Mouse (Mus musculus): ENCODE measurements at regions not wholly inside any gene's neighbourhood (a gene's known extent, or its start where the extent isn't known, plus 50 kb on each side); places are given as distances from the start of the nearest gene placed in this dataset.

DNA sequence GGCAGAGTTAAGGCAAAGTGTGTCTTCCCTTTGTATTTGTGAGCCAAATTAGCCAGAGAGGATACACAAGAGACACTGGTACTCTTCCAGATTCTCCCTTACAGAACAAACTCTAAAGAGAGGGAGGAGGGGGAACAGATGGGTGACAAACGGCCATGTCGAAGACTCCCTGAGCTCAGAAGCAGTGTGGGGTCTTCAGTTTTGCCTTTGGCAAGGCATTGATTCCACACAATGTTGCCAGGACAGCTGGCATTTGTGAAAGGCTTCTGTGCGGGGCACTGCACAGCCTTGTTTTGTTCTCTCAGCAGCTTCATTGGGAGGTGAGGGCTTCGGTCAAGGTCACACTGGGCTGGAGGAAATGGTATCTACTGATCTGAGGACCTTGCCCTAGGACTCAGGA, 253.9 kb downstream of the Sipa1l2 start:
- no peaks in the 10 kb centered on the region for H3K27me3 ChIP-seq (ENCODE audit: insufficient read depth, low read length)
- no peak for TF ChIP-seq POLR2AphosphoS5 (IDR thresholded peaks at IDR 0.05; ENCODE audit: insufficient replicate concordance, low read depth, low read length)
- TF ChIP-seq CTCF (IDR thresholded peaks at IDR 0.05; ENCODE audit: low read depth, low read length): no peak
- TF ChIP-seq GATA2 (IDR thresholded peaks at IDR 0.05; ENCODE audit: borderline replicate concordance, low read depth, low read length): no peak
- no peak for DNase-seq (ENCODE audit: low spot score)
- peaks cover 69% of the 10 kb centered on the region for H3K9me3 ChIP-seq (replicated peaks)
- ATAC-seq (ENCODE audit: extremely low read depth, insufficient number of reproducible peaks, low FRiP score, poor library complexity, severe bottlenecking): no peak
- H3K36me3 ChIP-seq (replicated peaks): no peaks in the 10 kb centered on the region
- H3K4me3 ChIP-seq (ENCODE audit: low read depth, low read length): no peak overlapping the region
- H3K4me1 ChIP-seq (ENCODE audit: insufficient read depth, low read depth, low read length): no peaks in the 10 kb centered on the region

- ATAC-seq (ENCODE audit: extremely low read depth, insufficient number of reproducible peaks, low FRiP score, poor library complexity, severe bottlenecking): no peak
- H3K4me3 ChIP-seq (ENCODE audit: low read depth, low read length): no peak overlapping the region
- peaks cover 69% of the 10 kb centered on the region for H3K9me3 ChIP-seq (replicated peaks)
- TF ChIP-seq GATA2 (IDR thresholded peaks at IDR 0.05; ENCODE audit: borderline replicate concordance, low read depth, low read length): no peak
- TF ChIP-seq CTCF (IDR thresholded peaks at IDR 0.05; ENCODE audit: low read depth, low read length): no peak
- TF ChIP-seq GATA1 (IDR thresholded peaks at IDR 0.05; ENCODE audit: borderline replicate concordance, low read length): no peak
- TF ChIP-seq TAL1 (conservative IDR thresholded peaks at IDR 0.05; ENCODE audit: low read depth, low read length): no peak
- no peak for TF ChIP-seq POLR2AphosphoS5 (IDR thresholded peaks at IDR 0.05; ENCODE audit: insufficient replicate concordance, low read depth, low read length)
- DNase-seq (ENCODE audit: low spot score): no peak
- H3K4me1 ChIP-seq (ENCODE audit: insufficient read depth, low read depth, low read length): no peaks in the 10 kb centered on the region
- no peaks in the 10 kb centered on the region for H3K27me3 ChIP-seq (ENCODE audit: insufficient read depth, low read length)
- H3K36me3 ChIP-seq (replicated peaks): no peaks in the 10 kb centered on the region
Observed at GRCm38 (mm10) chr8:125314996-125315395, 254.6 kb downstream of the Sipa1l2 start.

GRCm38 (mm10) chr8:125314221-125314984, 255.2 kb downstream of the Sipa1l2 start:
- TF ChIP-seq GATA1 (IDR thresholded peaks at IDR 0.05; ENCODE audit: borderline replicate concordance, low read length) (no peak), TAL1 (conservative IDR thresholded peaks at IDR 0.05; ENCODE audit: low read depth, low read length) (no peak), CTCF (IDR thresholded peaks at IDR 0.05; ENCODE audit: low read depth, low read length) (no peak), GATA2 (IDR thresholded peaks at IDR 0.05; ENCODE audit: borderline replicate concordance, low read depth, low read length) (no peak)
- DNase-seq (ENCODE audit: low spot score) (no peak), ATAC-seq (ENCODE audit: extremely low read depth, insufficient number of reproducible peaks, low FRiP score, poor library complexity, severe bottlenecking) (no peak)
- H3K27me3 ChIP-seq (ENCODE audit: insufficient read depth, low read length): no peaks in the 10 kb centered on the region
- H3K36me3 ChIP-seq (replicated peaks): no peaks in the 10 kb centered on the region
- H3K4me1 ChIP-seq (ENCODE audit: insufficient read depth, low read depth, low read length): no peaks in the 10 kb centered on the region
- H3K4me3 ChIP-seq (ENCODE audit: low read depth, low read length): no peak overlapping the region
- peaks cover 66% of the 10 kb centered on the region for H3K9me3 ChIP-seq (replicated peaks)

- peaks cover 70% of the 10 kb centered on the region for H3K9me3 ChIP-seq (replicated peaks)
- no peak for ATAC-seq (ENCODE audit: extremely low read depth, insufficient number of reproducible peaks, low FRiP score, poor library complexity, severe bottlenecking)
- no peaks in the 10 kb centered on the region for H3K27me3 ChIP-seq (ENCODE audit: insufficient read depth, low read length)
- H3K4me1 ChIP-seq (ENCODE audit: insufficient read depth, low read depth, low read length): no peaks in the 10 kb centered on the region
- H3K4me3 ChIP-seq (ENCODE audit: low read depth, low read length): no peak overlapping the region
- H3K36me3 ChIP-seq (replicated peaks): no peaks in the 10 kb centered on the region
- no peak for DNase-seq (ENCODE audit: low spot score)
- TF ChIP-seq TAL1 (conservative IDR thresholded peaks at IDR 0.05; ENCODE audit: low read depth, low read length) (no peak), CTCF (IDR thresholded peaks at IDR 0.05; ENCODE audit: low read depth, low read length) (no peak), GATA1 (IDR thresholded peaks at IDR 0.05; ENCODE audit: borderline replicate concordance, low read length) (no peak), GATA2 (IDR thresholded peaks at IDR 0.05; ENCODE audit: borderline replicate concordance, low read depth, low read length) (no peak), POLR2AphosphoS5 (IDR thresholded peaks at IDR 0.05; ENCODE audit: insufficient replicate concordance, low read depth, low read length) (no peak)
Observed at GRCm38 (mm10) chr8:125311228-125312053, 257.4 kb downstream of the Disc1 start.

Measured in G1E (cell line).